Mouse (Mus musculus): ENCODE measurements around the gene Gins1. TPM values are rescaled to one million over a fixed set of nuclear protein-coding genes. Genes with fewer than 3 reads are reported as not detected.

Gene Gins1
- polyA plus RNA-seq, 1 experiment from 2014 or later: 18.7 TPM

DNA sequence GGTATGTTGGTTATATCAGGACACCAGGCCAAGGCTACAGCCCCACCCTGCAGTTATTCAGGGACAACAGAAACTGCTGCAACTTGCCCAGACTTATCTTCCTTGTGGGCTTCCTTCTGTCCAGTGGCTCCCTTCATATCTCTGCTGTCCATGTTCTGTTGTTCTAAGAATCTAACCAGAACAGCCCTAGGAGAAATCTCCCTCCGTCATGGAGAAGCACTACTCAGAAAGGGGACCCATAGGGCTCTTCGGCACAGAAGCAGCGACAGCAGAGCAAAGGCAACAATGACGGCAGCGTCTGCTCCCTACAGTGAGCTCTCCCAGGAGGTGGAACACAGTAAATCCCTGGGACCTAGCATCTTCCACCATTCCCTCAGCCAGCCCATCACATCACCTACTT, 71.7 kb downstream of the Gins1 start:
- Histone ChIP-seq H3K4me2 (ENCODE audit: low read depth, low read length) (peak overlapping the region; percentile 42; the same call in 1 of the 2 replicates), H3K36me3 (replicated peaks; ENCODE audit: insufficient read depth, low read length) (no peaks in the 10 kb centered on the region), H3K27me3 (ENCODE audit: insufficient read depth, low read length) (no peaks in the 10 kb centered on the region), H3K4me3 (ENCODE audit: low read depth, low read length) (no peak overlapping the region), H3K9ac (replicated peaks) (no peak overlapping the region), H3K4me1 (ENCODE audit: insufficient read depth) (peaks cover 10% of the 10 kb centered on the region; the same call in 1 of the 2 replicates), H3K27ac (ENCODE audit: low read depth) (no peak overlapping the region; the same call in 1 of the 2 replicates), H3K9me3 (ENCODE audit: low read length) (no peaks in the 10 kb centered on the region)
- ATAC-seq: peak; percentile 88
- TF ChIP-seq EP300 (IDR thresholded peaks at IDR 0.05; ENCODE audit: low read depth) (peak; percentile 95), CTCF (IDR thresholded peaks at IDR 0.05; ENCODE audit: low read depth) (no peak)
- WGBS (ENCODE audit: insufficient replicate concordance): 58% methylated on average over 5 of the region's 5 CpGs
- DNase-seq: no peak

DNA sequence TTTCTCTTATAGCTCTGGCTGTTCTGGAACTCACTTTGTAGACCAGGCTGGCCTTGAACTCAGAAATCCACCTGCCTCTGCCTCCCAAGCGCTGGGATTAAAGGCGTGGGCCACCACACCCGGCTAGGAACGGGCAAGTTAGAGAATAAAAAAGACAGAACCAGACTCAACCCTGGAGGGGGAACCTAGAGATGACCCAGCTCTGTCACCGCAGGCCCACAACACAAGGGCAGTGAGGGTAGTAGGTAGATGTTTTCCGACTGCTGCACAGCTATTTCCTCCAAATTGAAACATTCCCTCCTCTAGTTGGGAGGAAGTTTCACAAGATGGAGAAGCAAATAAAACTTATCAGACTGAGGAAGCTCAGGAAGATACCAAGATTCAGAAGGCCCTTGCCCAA, 72.5 kb downstream of the Gins1 start:
- H3K4me3 ChIP-seq (ENCODE audit: low read depth, low read length): no peak overlapping the region
- WGBS (ENCODE audit: insufficient replicate concordance): 84% methylated on average over 6 of the region's 6 CpGs
- TF ChIP-seq CTCF (IDR thresholded peaks at IDR 0.05; ENCODE audit: low read depth) (no peak), EP300 (IDR thresholded peaks at IDR 0.05; ENCODE audit: low read depth) (no peak)
- no peaks in the 10 kb centered on the region for H3K9me3 ChIP-seq (ENCODE audit: low read length)
- H3K36me3 ChIP-seq (replicated peaks; ENCODE audit: insufficient read depth, low read length): no peaks in the 10 kb centered on the region
- peaks cover 13% of the 10 kb centered on the region; the same call in 1 of the 2 replicates for H3K4me1 ChIP-seq (ENCODE audit: insufficient read depth)
- no peak overlapping the region for H3K4me2 ChIP-seq (ENCODE audit: low read depth, low read length)
- H3K9ac ChIP-seq (replicated peaks): no peak overlapping the region
- H3K27me3 ChIP-seq (ENCODE audit: insufficient read depth, low read length): no peaks in the 10 kb centered on the region
- H3K27ac ChIP-seq (ENCODE audit: low read depth): no peak overlapping the region
- no peak for ATAC-seq
- peak; percentile 10 for DNase-seq

DNA sequence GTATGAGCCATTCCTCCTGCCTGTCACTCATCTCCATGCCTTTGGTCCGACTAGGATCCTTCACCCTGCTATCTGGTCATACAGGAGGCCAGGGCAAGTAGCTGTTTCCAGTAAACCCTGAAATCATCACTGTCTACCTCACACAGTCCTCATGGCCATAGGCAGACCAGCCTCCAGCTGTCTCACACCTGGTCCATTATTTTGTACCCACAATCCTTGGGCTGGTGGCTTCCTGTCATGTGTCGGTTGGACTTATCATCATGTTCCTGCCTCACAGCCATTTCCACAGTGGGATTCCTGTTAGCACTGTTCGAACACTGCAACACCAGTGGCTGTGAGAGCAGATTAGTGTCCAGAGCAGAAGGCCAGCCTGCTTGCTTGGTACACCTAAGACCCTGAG, 73.6 kb downstream of the Gins1 start:
- Histone ChIP-seq H3K27me3 (ENCODE audit: insufficient read depth, low read length) (no peaks in the 10 kb centered on the region), H3K9ac (replicated peaks) (no peak overlapping the region), H3K27ac (ENCODE audit: low read depth) (no peak overlapping the region), H3K4me3 (ENCODE audit: low read depth, low read length) (no peak overlapping the region), H3K4me2 (ENCODE audit: low read depth, low read length) (no peak overlapping the region), H3K4me1 (ENCODE audit: insufficient read depth) (peaks cover 14% of the 10 kb centered on the region; the same call in 1 of the 2 replicates), H3K9me3 (ENCODE audit: low read length) (no peaks in the 10 kb centered on the region), H3K36me3 (replicated peaks; ENCODE audit: insufficient read depth, low read length) (no peaks in the 10 kb centered on the region)
- TF ChIP-seq CTCF (IDR thresholded peaks at IDR 0.05; ENCODE audit: low read depth) (no peak), EP300 (IDR thresholded peaks at IDR 0.05; ENCODE audit: low read depth) (no peak)
- DNase-seq (peak; percentile 10), ATAC-seq (no peak)
- 75% methylated on average over 3 of the region's 3 CpGs for WGBS (ENCODE audit: insufficient replicate concordance)

DNA sequence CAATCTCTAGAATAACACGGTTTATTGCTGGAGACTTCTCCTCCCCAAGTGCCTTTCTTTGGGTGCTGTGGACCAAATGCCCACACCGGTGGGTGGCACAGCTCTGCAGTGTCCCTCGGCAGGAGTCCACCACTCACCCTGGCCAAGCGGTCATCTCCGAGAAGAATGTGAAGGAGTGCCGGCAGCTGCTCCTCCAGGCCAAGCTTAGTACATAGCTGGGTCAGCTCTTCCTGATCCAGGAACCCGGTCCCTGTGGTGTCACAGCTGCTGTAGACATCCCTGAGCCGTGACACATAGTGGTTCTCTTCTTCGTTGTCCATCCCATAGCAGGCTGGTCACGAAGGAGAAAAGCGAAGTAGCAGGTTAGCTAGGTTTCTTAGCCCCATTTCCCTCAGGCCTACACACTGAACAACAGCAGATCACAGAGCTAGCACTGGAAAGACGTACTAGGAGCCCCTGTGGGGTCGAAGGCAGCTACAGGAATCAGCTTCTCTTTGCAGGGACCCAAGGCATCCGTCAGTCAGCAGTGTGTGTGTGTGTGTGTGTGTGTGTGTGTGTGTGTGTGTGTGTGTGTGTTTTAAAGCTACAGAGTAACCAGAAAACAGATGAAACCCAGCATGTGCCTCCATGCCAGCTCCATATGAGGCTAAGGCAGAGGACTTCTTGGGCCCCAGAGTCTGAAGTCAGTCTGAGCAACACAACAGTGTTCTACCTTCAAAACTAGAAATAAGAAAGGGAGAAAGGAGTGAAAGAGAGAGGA, 74.8 kb downstream of the Gins1 start:
- H3K4me2 ChIP-seq (ENCODE audit: low read depth, low read length): no peak overlapping the region
- peak; percentile 11 for DNase-seq
- no peaks in the 10 kb centered on the region for H3K27me3 ChIP-seq (ENCODE audit: insufficient read depth, low read length)
- no peaks in the 10 kb centered on the region for H3K36me3 ChIP-seq (replicated peaks; ENCODE audit: insufficient read depth, low read length)
- H3K4me1 ChIP-seq (ENCODE audit: insufficient read depth): peaks cover 14% of the 10 kb centered on the region; the same call in 1 of the 2 replicates
- TF ChIP-seq CTCF (IDR thresholded peaks at IDR 0.05; ENCODE audit: low read depth): no peak
- no peak for TF ChIP-seq EP300 (IDR thresholded peaks at IDR 0.05; ENCODE audit: low read depth)
- no peak overlapping the region for H3K27ac ChIP-seq (ENCODE audit: low read depth)
- H3K4me3 ChIP-seq (ENCODE audit: low read depth, low read length): no peak overlapping the region
- no peaks in the 10 kb centered on the region for H3K9me3 ChIP-seq (ENCODE audit: low read length)
- H3K9ac ChIP-seq (replicated peaks): no peak overlapping the region
- WGBS (ENCODE audit: insufficient replicate concordance): 82% methylated on average over 14 of the region's 14 CpGs
- ATAC-seq: no peak

Other genes starting within 250 kb of the Gins1 start
- 15.7 and 16.7 TPM in 2 replicates for gene Acss1, start 236.9 kb upstream of the Gins1 start, polyA plus RNA-seq (2015; fragmentation: Nextera tagmentation; extraction: Ambion mirVana)
- not detected in 2 replicates for gene Vsx1, start 216.0 kb upstream of the Gins1 start, polyA plus RNA-seq (2015; fragmentation: Nextera tagmentation; extraction: Ambion mirVana)
- gene Entpd6, start 156.4 kb upstream of the Gins1 start, polyA plus RNA-seq (2015; fragmentation: Nextera tagmentation; extraction: Ambion mirVana): 9.2 and 9.9 TPM in 2 replicates
- gene Pygb, start 118.7 kb upstream of the Gins1 start, polyA plus RNA-seq (2015; fragmentation: Nextera tagmentation; extraction: Ambion mirVana): 13.6 and 15.3 TPM in 2 replicates
- gene Abhd12, start 659 bp upstream of the Gins1 start, polyA plus RNA-seq (2015; fragmentation: Nextera tagmentation; extraction: Ambion mirVana): 24.5 and 25.6 TPM in 2 replicates
- 2.3 and 4.0 TPM in 2 replicates for gene Ninl, start 134.0 kb downstream of the Gins1 start, polyA plus RNA-seq (2015; fragmentation: Nextera tagmentation; extraction: Ambion mirVana)
- gene Nanp, start 134.0 kb downstream of the Gins1 start, polyA plus RNA-seq (2015; fragmentation: Nextera tagmentation; extraction: Ambion mirVana): 49.2 and 54.7 TPM in 2 replicates
- not detected in 2 replicates for gene Gm14151, start 186.9 kb downstream of the Gins1 start, polyA plus RNA-seq (2015; fragmentation: Nextera tagmentation; extraction: Ambion mirVana)
- gene Gm14147, start 192.8 kb downstream of the Gins1 start, polyA plus RNA-seq (2015; fragmentation: Nextera tagmentation; extraction: Ambion mirVana): not detected in 2 replicates